Mouse (Mus musculus): ENCODE results near the gene Tfr2.
"Not testable (repeated sequence)": the region's sequence is repeated elsewhere in the genome, so short reads cannot be mapped to it uniquely, and the experiment has no call there.

Tfr2 gene

GRCm38 (mm10) chr5:137590507-137590906 is 20.9 kb downstream of the Tfr2 start:
- DNase-seq: no peak

DNA sequence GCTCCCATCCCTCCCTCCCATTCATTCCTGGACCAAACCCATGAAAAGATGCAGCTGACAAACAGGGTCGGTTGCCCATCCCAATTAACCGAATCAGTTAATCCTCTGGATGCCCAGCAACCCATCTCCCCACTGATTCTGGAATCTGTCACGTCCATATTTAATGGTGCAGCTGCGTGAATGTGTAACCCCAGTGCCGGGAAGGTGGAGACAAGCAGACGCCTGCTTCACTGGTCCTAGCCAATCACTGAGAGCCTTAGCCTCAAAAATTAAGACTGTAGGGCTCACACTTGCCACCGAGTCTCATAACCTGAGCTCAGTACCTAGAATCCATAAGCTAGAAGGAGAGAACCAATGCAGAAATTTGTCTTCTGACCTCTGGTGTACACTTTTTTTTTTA is 26.3 kb downstream of the Tfr2 start:
- no peak for DNase-seq

GRCm38 (mm10) chr5:137596601-137597261 is 27.1 kb downstream of the Tfr2 start:
- DNase-seq: peak; percentile 39

DNA sequence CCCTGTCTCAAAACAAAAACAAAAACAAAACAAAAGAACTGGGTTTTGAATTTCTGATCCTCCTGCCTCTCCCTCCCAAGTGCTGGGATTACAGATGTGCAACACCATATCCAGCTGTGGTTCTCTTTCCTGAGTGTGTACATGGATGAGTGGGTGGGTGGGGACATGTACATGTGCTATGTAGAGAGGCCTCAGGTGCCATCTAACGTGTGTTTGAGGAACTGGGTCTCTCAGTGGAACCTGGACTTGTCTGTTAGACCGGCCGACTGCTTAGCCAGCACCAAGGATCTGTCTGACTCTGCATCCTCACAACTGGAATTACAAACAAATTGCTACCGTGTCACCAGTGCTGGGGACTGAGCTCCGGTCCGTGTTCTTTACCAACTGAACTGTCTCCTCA is 28.0 kb downstream of the Tfr2 start:
- no peak for DNase-seq

- DNase-seq: no peak
Measured at GRCm38 (mm10) chr5:137598100-137598826, 28.6 kb downstream of the Tfr2 start.

- DNase-seq: no peak
Measured at GRCm38 (mm10) chr5:137599600-137599999, 30.0 kb downstream of the Tfr2 start.

- DNase-seq: no peak
Measured at GRCm38 (mm10) chr5:137600281-137600618, 30.6 kb downstream of the Tfr2 start.

- DNase-seq: peak; percentile 98
Measured at GRCm38 (mm10) chr5:137600619-137601364, 31.2 kb downstream of the Tfr2 start, which contains the start of gene Mospd3. Gene Mospd3 (minus strand): TSS chr5:137601058.

DNA sequence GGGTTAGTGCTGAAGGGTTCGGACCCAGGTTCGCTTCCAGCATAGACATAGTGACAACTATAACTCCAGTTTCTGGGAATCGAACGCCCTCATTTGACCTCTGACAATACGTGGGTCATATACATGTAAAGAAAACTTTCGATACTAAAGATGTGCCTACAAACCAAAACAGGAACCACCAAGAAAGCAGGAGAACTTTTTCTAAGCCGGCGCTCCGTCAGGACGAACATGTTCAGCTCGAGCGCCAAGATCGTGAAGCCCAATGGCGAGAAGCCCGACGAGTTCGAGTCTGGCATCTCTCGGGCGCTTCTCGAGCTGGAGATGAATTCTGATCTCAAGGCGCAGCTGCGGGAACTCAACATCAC is 31.7 kb downstream of the Tfr2 start:
- DNase-seq: peak; percentile 56

GRCm38 (mm10) chr5:137607860-137608653 is 38.4 kb downstream of the Tfr2 start:
- no peak for DNase-seq

- DNase-seq: peak; percentile 24
Measured at GRCm38 (mm10) chr5:137608654-137609190, 39.1 kb downstream of the Tfr2 start.

- DNase-seq: no peak
Measured at GRCm38 (mm10) chr5:137609292-137609691, 39.7 kb downstream of the Tfr2 start.

DNA sequence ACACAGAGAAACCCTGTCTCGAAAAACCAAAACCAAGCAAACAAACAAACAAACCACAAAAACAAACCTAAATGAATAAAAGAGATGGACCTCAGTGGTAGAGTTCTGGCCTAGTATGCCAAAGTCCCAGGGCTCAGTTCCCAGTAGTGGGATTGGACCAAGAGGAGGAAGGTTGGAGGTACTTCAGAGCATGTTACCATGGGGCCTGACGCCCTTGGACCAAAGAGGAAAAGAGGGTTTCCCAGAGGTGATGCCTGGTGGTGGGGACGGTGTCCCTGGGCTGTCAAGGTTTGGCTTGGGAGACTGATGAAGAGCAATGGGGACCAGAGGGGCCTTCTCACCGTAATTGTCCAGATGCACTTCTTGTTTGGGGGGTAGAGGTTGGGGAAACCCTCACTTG is 40.4 kb downstream of the Tfr2 start:
- DNase-seq: no peak

GRCm38 (mm10) chr5:137610548-137611244 is 41.1 kb downstream of the Tfr2 start:
- peak; percentile 92 for DNase-seq

GRCm38 (mm10) chr5:137611245-137611602 is 41.6 kb downstream of the Tfr2 start:
- DNase-seq: peak; percentile 89

GRCm38 (mm10) chr5:137613076-137613475 is 43.4 kb downstream of the Tfr2 start:
- no peak for DNase-seq

- DNase-seq: peak; percentile 32
Measured at GRCm38 (mm10) chr5:137613550-137613949, 43.9 kb downstream of the Tfr2 start, which contains the start of gene Pcolce. Gene Pcolce (minus strand): TSS chr5:137613784.

- not testable (repeated sequence) for DNase-seq
Measured at GRCm38 (mm10) chr5:137614921-137615320, 45.3 kb downstream of the Tfr2 start.

DNA sequence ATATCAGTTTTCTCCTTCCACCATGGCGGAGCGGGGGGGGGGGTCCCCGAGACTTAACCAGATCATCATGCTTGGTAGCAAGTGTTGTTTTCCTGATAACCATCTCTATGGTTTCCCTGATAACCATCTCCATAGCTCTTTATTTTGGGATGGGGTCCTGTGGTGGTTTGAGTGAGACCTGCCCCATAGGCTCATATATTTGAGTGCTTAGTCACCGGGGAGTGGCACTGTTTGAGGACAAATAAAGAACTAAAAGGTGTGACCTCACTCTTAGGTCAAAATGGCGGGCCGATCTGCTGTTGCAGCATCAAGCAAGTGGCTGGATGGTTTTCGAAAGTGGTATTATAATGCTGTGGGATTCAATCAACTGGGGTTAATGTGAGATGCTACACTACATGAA is 45.7 kb downstream of the Tfr2 start:
- no peak for DNase-seq

DNA sequence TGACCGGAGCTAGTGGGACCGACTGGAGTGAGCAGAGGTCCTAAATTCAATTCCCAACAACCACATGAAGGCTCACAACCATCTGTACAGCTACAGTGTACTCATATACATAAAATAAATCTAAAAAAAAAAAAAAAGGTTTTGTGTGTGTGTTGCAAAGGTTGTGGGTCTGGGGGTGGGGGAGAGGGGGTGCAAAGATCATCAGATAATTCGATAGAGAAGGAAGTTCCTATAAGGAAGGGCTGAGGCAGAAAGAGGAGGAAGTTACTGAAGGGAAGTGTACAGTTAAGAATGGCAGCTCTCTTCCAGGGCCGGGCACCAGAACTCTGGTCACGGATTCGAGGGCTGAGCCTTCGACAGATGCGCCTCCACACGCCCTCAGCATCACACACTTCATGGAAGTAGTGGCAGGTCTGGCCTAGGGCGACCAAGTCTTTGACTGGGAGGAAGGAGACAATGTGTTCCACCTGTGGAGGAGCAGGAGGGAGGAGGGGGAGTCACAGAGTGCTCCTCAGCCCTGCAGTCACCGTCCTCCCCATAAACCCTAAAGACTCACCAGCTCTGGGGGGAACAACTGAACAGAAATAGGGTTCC is 54.4 kb downstream of the Tfr2 start:
- no peak for DNase-seq

DNA sequence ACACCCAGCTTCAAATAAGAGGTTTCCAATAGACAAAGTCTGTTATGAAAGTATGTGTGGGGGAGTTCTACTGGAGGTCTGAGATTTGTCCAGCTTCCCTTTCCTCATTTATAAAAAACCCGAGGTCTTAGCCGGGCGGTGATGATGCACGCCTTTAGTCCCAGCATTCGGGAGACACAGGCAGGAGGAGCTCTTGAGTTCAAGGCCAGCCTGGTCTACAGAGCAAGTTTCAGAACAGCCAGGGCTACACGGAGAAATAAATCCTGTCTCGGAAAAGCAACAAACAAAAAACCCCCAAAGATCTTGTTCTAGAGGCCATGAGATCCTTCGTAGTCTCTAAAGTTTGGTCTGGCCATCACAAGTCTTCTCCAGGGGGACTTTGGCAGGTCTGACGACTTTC is 58.4 kb downstream of the Tfr2 start:
- DNase-seq: peak; percentile 52

Measured in lung, postnatal 10 days (tissue).